Mouse (Mus musculus) midbrain, embryonic 14.5 days (tissue): ENCODE results near the gene Acp1. TPM values are rescaled to one million over a fixed set of nuclear protein-coding genes. Genes with fewer than 3 reads are reported as not detected.

Experiments
- ATAC-seq: fragments of 200-750 bp; cut with Nextera tagmentation; 2 replicates; pipeline ENCODE4 v1.8.0; 2017; ENCODE audit warnings: moderate number of reproducible peaks, moderate library complexity; ENCODE audit not compliant: low FRiP score, low TSS enrichment
- DNase-seq: peaks from one replicate; pipeline ENCODE4 v3.0.0-alpha.2; 2015
- H3K27ac ChIP-seq: fragments of 300-500 bp; sonication (generic); replicated peaks from 2 replicates; pipeline ENCODE4 v1.5.1; 2014; ENCODE audit warnings: mild to moderate bottlenecking, low read depth, low read length, moderate library complexity
- H3K27me3 ChIP-seq: fragments of 300-500 bp; sonication (generic); 2 replicates; pipeline ENCODE4 v1.6.1; 2014; ENCODE audit warnings: low read length, control low read depth, mixed read lengths; ENCODE audit not compliant: control insufficient read depth, insufficient read depth
- H3K36me3 ChIP-seq: fragments of 300-500 bp; sonication (generic); 2 replicates; pipeline ENCODE4 v1.6.1; 2014; ENCODE audit warnings: low read length, control low read depth; ENCODE audit not compliant: control insufficient read depth, insufficient read depth
- H3K4me1 ChIP-seq: fragments of 300-500 bp; sonication (generic); 2 replicates; pipeline ENCODE4 v1.6.1; 2014; ENCODE audit warnings: mild to moderate bottlenecking, antibody characterized with exemption, low read length, control low read depth; ENCODE audit not compliant: control insufficient read depth, insufficient read depth
- H3K4me2 ChIP-seq: fragments of 300-500 bp; sonication (generic); 2 replicates; pipeline ENCODE4 v1.6.1; 2014; ENCODE audit warnings: mild to moderate bottlenecking, low read length, moderate library complexity
- H3K4me3 ChIP-seq: fragments of 300-500 bp; sonication (generic); replicated peaks from 2 replicates; pipeline ENCODE4 v1.5.1; 2014; ENCODE audit warnings: low read depth, low read length
- H3K9ac ChIP-seq: fragments of 300-500 bp; sonication (generic); replicated peaks from 2 replicates; pipeline ENCODE4 v1.6.1; 2014; ENCODE audit warnings: mild to moderate bottlenecking, low read length, moderate library complexity
- H3K9me3 ChIP-seq: fragments of 300-500 bp; sonication (generic); 2 replicates; pipeline ENCODE4 v1.6.1; 2016; ENCODE audit warnings: low read length, control low read depth, mixed read lengths; ENCODE audit not compliant: control insufficient read depth
- WGBS: fragments of 180-500 bp; shearing (Covaris S2); extraction: QIAGEN DNeasy Blood & Tissue Kit; methylation state at CpG from one replicate; pipeline ENCODE4 v1.1.7; 2014; 5-methylcytosine and 5-hydroxymethylcytosine counted together
- polyA plus RNA-seq: library from polyadenylated mRNA; unstranded; fragments of >200 nt; fragmentation: Nextera tagmentation; extraction: Ambion mirVana; gene quantifications from 2 replicates; pipeline ENCODE4 v1.2.1, GENCODE M21; 2014

The Acp1 gene
- polyA plus RNA-seq, 1 experiment from 2014 or later = 135 TPM

DNA sequence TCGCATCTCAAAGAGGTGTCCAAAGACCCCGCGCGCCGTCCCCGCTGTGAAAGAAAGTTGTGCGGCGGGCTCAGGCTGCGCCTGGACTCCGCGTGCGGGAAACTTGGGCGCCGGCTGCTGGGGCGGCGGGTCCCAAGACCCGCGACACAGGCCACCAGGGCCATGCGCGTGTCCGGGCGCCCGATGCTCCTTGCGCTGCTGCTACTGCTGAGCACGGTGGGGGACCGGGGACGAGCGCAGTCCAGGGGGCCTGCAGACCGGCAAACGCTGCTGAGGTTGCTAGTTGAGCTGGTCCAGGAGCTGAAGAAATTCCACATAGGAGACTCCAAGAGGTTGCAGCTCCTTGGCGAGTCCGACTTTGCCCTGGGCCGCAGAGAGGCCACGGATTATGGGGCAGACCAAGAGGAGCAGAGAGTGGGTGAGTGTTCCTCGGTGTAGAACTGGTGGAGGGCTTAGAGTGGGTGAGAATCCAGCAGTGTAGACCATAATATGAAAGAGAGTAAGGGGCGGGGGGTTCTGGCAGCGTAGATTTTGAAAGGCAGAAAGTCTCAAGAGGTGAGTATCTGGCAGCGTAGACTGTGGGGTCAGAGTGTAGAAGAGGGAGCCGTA lies 26.7 kb downstream of the Acp1 start:
- 8% methylated on average over 39 of the region's 39 CpGs for WGBS
- Histone ChIP-seq H3K4me1 (peaks cover 7% of the 10 kb centered on the region; the same call in 1 of the 2 replicates), H3K9ac (peak overlapping the region; percentile 50), H3K4me3 (peak overlapping the region; percentile 55), H3K4me2 (peak overlapping the region; percentile 100), H3K27me3 (peaks cover 35% of the 10 kb centered on the region), H3K27ac (no peak overlapping the region), H3K36me3 (no peaks in the 10 kb centered on the region), H3K9me3 (no peaks in the 10 kb centered on the region)
- DNase-seq (no peak), ATAC-seq (peak; percentile 63)

DNA sequence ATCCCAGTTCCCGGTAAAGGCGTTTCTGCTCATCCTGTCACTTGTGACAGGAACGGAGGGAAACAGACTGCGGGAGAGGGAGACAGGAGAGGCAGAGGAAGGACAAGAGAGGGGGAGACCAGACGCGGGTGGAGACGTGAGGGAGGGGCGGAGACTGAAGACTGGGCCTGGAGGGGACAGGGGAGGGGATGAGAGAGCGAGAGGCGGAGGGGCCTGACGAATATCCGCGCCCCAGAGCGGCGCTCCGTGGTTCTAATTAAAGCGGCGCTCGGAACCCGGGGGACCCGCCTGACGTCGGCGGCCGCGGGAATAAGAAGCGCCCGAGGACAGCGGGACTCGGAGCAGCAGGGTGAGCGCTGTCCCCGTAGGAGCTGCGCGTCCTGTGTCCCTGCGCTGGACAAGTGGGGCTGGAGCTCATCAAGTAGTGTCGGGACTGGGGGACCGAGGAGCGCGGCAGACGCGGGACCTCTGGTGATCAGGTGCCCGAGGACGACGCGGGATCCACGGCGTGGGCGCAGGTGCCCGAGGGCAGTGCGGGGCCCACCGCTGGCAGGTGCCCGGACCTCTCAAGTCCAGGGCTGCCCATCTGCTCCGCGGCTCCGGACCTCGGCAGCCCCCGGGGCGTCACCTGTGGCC lies 27.3 kb downstream of the Acp1 start, which contains the start of gene Alkal2:
Alkal2 (plus strand) TSS at position 337 of the 636 bp plus-strand sequence.
- Histone ChIP-seq H3K9ac (peak within 1 kb of the TSS; percentile 50), H3K27me3 (peaks cover 35% of the 10 kb centered on the region), H3K4me2 (peak within 1 kb of the TSS; percentile 100), H3K27ac (no peak within 1 kb of the TSS), H3K4me3 (peak within 1 kb of the TSS; percentile 55), H3K4me1 (peaks cover 7% of the 10 kb centered on the region; the same call in 1 of the 2 replicates), H3K36me3 (no peaks in the 10 kb centered on the region), H3K9me3 (no peaks in the 10 kb centered on the region)
- ATAC-seq = peak; percentile 66; the same call in 1 of the 2 replicates
- under 1% methylated on average over 58 of the region's 58 CpGs for WGBS
- peak; percentile 73 for DNase-seq

DNA sequence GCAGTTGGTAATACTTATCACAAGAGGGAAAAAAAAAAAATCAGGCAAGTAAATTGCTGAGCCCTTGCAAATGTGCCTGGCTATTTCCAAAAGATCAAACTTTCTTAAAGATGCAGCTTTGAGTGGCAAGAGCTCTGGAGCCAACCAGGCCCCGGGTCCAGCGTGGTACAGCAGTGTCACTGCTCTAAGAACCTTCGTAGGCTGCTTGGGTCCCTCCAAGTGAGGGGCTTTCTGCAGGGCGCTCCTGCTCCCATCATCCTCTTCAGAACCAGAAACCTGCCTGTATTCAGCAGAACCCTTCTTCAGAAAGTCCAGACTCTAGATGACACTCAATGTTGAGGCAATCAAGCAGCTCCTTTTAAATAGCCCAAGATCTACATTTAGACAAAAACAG lies 27.8 kb downstream of the Acp1 start:
- H3K4me1 ChIP-seq = peaks cover 7% of the 10 kb centered on the region; the same call in 1 of the 2 replicates
- no peaks in the 10 kb centered on the region for H3K9me3 ChIP-seq
- ATAC-seq (no peak), DNase-seq (peak; percentile 36)
- H3K9ac ChIP-seq = peak overlapping the region; percentile 50; the same call in 1 of the 2 replicates
- no peaks in the 10 kb centered on the region for H3K36me3 ChIP-seq
- peaks cover 35% of the 10 kb centered on the region for H3K27me3 ChIP-seq
- H3K27ac ChIP-seq = no peak overlapping the region
- WGBS = 17% methylated on average over 4 of the region's 4 CpGs
- H3K4me2 ChIP-seq = peak overlapping the region; percentile 100
- H3K4me3 ChIP-seq = peak overlapping the region; percentile 55

DNA sequence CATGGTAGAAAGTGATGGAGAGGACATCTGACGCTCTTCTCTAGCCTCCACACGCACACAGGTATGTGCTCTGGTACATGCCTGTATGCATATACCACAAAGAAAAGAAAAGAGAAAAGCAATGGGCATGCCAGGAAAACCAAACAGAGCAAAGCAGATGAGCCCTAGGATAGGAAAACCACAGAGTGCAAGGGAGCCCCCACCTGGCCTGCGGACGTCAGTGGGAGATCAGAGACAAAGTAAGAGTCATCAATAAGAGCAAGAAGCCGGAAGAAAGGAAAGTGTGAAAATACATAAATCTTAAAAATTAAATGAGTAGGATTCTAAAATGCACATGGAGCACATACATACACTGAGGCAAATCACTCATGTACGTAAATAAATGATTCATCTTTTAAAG lies 31.9 kb downstream of the Acp1 start:
- Histone ChIP-seq H3K36me3 (no peaks in the 10 kb centered on the region), H3K4me2 (no peak overlapping the region), H3K4me1 (0 out of 2 replicates have a peak, but pooled peaks cover 2% of the 10 kb centered on the region), H3K9ac (no peak overlapping the region), H3K27ac (no peak overlapping the region), H3K27me3 (peaks cover 25% of the 10 kb centered on the region), H3K9me3 (no peaks in the 10 kb centered on the region), H3K4me3 (no peak overlapping the region)
- 75% methylated on average over 6 of the region's 6 CpGs for WGBS
- ATAC-seq (no peak), DNase-seq (peak; percentile 14)

DNA sequence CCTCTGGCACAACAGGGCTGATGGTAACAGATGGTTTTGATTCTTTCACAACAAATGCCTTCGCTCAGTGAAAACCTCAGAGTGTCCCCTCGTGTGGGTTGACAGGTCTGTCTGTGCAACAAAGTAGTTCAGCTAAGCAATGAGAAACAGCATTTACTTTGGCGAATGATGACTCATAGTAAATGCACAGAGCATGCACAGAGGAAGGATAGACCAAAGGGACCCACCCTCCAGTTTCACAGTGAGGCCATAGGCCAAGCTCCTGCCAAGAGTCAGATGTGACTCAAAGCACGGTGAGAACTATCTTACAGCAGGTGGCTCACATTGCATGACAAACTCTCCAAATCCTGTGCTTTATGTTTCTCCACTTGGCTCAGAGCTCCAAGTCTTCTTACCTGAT lies 45.6 kb downstream of the Acp1 start:
- ATAC-seq (no peak), DNase-seq (no peak)
- H3K9ac ChIP-seq = no peak overlapping the region
- H3K4me3 ChIP-seq = no peak overlapping the region
- H3K9me3 ChIP-seq = no peaks in the 10 kb centered on the region
- H3K36me3 ChIP-seq = no peaks in the 10 kb centered on the region
- H3K4me1 ChIP-seq = no peaks in the 10 kb centered on the region
- H3K27me3 ChIP-seq = no peaks in the 10 kb centered on the region
- 82% methylated on average over 4 of the region's 4 CpGs for WGBS
- H3K27ac ChIP-seq = no peak overlapping the region
- H3K4me2 ChIP-seq = no peak overlapping the region

DNA sequence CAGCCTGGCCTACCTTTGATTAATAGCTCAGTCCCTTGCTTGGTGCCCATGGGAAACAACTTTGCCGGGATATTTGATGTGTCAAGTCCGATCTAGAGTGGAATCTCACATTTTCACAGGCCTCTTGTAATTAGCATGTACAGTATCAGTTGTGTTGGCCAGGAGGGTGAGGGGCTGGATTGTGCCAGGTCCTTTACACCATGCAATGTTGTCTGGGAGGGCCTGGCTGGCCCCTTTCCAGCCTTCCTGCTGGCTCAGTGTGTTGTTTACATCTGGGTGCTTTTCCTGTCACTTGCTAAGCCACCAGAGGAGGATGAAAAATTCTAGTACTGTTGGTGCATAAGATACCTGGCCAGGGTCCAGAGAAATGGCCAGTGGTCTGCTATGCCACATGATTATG lies 47.0 kb downstream of the Acp1 start:
- Histone ChIP-seq H3K9me3 (no peaks in the 10 kb centered on the region), H3K9ac (no peak overlapping the region), H3K4me2 (no peak overlapping the region), H3K27me3 (no peaks in the 10 kb centered on the region), H3K4me3 (no peak overlapping the region), H3K36me3 (no peaks in the 10 kb centered on the region), H3K27ac (no peak overlapping the region), H3K4me1 (no peaks in the 10 kb centered on the region)
- WGBS = 79% methylated on average over 2 of the region's 2 CpGs
- ATAC-seq (no peak), DNase-seq (peak; percentile 32)

DNA sequence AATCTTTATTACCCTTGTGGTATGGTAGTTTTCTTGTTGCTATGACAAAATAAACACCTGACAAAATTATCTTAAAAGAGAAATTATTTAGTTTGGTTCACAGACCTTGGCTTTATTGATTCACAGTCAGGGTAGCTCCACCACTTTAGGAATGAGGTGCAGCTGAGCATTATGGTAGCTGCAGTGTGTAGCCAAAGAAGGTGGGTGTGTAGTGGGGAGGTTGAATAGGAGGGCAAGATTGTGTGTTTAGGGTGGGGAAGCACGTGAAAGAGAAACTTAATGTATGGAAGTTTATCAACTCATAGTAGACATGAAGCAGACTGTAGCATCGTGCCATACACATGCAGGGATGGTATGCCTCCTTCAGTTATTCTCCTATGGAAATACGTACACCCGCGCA lies 55.2 kb downstream of the Acp1 start:
- no peak overlapping the region for H3K27ac ChIP-seq
- no peak overlapping the region for H3K4me2 ChIP-seq
- 90% methylated on average over 5 of the region's 5 CpGs for WGBS
- H3K4me1 ChIP-seq = no peaks in the 10 kb centered on the region
- no peaks in the 10 kb centered on the region for H3K27me3 ChIP-seq
- no peaks in the 10 kb centered on the region for H3K9me3 ChIP-seq
- no peak overlapping the region for H3K9ac ChIP-seq
- ATAC-seq (no peak), DNase-seq (no peak)
- H3K36me3 ChIP-seq = no peaks in the 10 kb centered on the region
- no peak overlapping the region for H3K4me3 ChIP-seq

DNA sequence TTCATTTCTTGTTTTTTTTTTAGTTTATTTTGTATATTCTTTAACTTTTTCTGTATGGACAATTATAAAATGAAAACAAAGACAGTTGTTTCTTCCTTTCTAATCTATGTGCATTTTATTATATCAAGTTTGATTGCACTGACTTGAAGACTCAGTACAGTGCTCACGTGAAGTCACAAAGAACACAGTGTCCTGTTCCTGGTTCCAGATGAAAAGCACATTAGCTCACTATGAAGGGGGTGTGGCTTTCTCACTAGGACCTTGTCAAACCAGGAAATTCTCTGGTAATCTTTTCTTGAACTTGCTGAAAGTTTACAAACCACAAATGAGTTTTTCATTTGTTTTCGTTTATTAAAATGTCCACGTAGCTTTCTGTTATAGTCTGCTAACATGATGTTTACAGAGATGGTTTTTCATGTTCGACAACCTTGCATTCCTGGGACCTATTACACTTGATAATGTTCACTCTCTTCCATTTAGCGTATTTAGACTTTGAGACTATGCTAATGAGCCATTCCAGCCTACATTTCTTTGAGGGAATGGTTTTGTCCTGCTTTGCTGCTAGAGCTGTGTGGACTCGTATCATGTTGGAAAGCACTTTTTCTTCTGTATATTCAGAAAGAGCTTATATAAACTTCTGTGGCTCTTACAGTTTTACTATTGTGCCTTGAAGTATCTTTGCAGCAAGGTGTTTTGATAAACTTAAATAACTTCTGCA lies 55.8 kb downstream of the Acp1 start:
- Histone ChIP-seq H3K27me3 (no peaks in the 10 kb centered on the region), H3K27ac (no peak overlapping the region), H3K36me3 (no peaks in the 10 kb centered on the region), H3K9me3 (no peaks in the 10 kb centered on the region), H3K4me1 (0 out of 2 replicates have a peak, but pooled peaks cover 2% of the 10 kb centered on the region), H3K9ac (no peak overlapping the region), H3K4me2 (no peak overlapping the region), H3K4me3 (no peak overlapping the region)
- DNase-seq (no peak), ATAC-seq (no peak)
- 78% methylated on average over 6 of the region's 6 CpGs for WGBS
